Mouse (Mus musculus): Measurements from ENCODE around the gene Dpp6. TPM values are rescaled to one million over a fixed set of nuclear protein-coding genes. Genes with fewer than 3 reads are reported as not detected.
A peak's percentile ranks its signal among the peaks of the same experiment; 100 is the strongest.

Dpp6 gene
- total RNA-seq, 2 experiments from 2014 or later, result 203 to 213 TPM

DNA sequence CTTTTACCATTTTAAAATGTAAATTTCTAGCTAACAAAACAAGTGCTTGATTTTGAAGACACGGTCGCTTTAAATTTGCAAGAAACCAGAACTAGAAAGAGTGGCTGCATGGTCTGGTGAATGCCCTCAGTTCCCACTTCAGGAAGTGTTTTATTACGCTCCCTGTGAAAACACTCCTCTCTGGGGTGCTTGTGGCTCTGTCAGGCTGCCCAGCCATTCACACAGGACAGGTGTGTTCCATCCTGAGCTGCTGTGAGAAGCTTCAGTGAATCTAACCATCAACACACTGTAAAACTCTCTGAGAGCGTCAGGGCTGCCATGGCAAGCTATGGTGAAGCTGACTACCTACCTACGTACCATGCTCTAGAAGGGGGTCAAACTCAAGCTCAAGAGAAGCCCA, 841.2 kb downstream of the Dpp6 start:
- DNase-seq (ENCODE audit: low spot score in 2 of 2), result no peak

DNA sequence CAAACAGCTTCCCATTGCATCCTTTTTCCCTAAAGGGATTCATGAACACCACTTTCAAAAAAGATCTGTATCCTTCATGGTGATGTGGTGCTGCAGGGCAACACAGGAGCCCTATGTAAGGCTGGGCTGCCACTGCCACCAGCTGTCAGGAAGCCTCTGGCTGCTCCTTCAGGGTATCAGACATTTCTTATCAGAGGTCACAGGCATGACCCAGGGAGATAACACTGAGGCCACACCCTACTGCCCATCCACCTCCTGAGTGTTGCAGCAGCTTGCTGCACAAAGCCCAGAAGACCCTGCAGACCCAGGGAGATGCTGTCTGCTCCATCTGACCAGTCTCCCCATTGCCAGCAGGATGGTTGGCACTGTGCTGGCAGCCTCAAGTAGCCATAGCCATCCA, 841.6 kb downstream of the Dpp6 start:
- DNase-seq (ENCODE audit: low spot score in 2 of 2), result no peak

DNA sequence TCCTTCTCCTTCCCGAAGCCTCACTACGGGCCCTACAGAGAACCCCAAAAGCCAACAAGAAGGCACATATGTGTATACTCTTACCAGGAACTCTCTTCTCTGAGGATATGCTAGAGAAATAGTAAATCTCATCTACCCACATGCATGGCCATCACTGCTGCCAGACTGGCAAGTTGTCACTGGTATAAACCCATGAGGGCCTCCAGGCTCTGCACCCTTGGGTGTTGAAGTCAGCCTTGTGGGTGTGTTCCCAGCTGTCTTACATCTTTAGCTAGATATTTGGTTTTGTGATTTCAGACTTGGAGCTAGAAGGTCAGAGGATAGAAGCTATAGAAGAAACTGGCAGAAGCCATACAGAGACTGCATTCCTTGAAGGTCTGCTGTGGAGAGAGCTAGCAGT, 842.0 kb downstream of the Dpp6 start:
- DNase-seq (ENCODE audit: low spot score in 2 of 2), result no peak

DNA sequence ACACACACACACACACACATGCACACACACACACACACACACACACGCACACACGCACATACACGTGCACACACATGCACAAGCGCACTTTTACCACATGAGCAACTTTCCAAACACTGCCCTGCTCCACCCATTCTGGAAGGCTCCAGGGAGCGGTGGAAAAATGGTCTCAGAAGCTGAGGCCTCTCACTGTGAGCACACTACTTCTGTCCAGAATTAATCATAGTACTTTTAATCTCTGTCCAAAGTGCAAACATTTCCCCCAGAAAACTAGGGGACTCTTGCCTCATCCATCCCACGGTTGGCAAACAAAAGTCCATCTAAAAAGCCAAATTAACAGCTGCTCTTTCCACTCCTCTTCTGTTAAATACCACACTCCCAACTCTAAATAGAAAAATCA, 842.8 kb downstream of the Dpp6 start:
- no peak for DNase-seq (ENCODE audit: low spot score in 2 of 2)

DNA sequence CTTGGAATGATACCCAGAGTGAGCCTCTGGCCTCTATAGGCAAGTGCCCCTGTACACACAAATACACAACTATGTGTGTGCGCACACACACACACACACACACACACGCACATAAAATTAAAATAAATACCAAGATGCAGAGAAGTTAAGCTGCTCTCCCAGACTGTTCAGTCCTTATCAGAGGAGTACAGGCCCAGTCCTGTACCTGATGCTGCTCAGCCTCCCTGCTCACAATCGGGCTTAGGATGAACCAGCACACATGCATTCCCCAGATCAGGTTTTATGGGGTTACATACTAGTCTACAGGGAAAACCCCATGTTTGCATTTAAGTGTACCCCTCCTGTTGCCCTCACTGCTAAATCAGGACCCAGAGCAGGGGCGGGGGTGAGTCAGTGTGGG, 847.1 kb downstream of the Dpp6 start:
- DNase-seq (ENCODE audit: low spot score in 2 of 2), result no peak

DNA sequence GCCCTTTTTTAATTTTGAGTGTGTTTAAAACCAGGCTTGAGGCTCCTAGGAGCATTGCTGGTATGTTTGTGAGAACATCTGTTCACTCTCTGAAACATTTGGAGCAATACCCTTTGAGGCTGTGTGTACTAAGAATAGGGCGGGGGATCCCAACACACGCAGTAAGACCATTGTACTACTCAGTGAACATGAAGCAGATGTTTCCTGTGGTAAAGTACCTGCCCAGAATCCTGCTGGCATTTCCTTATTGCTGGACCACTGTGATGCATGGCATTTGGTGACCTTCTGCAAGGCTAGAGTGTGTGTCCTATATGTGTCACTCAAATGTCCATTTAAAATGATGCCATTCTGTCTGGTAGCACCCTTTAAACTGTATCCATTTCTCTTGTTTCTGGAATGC, 854.5 kb downstream of the Dpp6 start:
- DNase-seq (ENCODE audit: low spot score in 2 of 2), result no peak

DNA sequence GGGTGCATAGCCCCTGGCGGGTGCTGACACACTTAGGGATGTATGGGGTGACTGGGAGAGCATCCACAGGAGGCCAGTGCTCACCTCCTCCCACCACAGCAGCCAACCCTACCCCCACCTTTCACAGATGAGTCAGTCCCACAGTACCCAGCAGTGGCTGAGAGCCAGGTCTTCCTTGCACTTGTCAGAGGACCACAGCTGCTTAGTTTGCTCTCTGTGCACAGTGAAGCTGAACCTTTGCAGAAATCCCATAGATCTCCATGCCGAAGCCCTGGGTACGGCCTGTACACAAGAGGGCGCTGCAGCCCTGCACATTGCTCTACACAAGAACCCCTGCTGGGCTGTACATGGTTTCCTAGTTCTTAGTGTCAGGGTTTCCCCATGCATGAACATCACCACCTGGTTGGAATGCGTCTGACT, 860.3 kb downstream of the Dpp6 start:
- peak; percentile 47 to 68 for DNase-seq (ENCODE audit: low spot score in 2 of 2)

DNA sequence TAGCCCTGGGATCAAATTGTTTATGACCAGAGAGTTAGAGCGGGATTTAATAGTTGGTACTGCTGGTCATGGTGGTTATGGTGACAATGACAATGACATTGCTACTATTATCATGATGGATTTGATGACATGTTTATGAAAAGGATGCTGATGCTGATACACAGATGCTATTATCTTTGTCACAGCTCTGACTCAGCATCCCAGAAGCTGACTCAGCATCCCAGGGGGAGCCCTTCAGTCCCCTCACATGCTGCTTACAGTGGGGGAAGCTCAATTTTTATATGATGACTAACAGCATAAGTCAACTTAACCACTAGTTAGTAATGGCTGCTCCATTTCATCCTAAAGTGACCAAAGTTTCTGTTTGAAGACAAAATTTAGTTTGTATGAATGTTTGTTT, 862.1 kb downstream of the Dpp6 start:
- no peak for DNase-seq (ENCODE audit: low spot score in 2 of 2)

DNA sequence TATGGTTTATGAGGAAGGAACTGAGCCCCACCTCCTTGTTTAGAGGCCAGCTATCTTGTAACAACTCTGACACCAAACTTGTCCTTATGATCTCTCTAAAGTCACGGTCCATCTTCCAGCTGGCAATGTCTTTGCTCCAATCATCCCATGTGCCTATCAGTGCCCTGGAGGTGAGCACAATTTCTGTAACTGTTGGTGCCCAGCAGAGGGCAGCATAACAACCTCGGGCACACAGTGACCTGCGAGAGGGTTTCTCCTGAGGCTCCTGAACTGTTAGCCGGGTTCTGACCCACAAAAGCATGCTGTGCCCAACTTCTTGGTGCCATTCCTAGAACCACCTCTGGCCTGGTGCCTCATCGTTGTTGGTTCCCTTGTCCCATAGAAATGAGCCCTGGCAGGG, 863.5 kb downstream of the Dpp6 start:
- DNase-seq (ENCODE audit: low spot score in 2 of 2), result peak in 1 of 2 experiments; percentile 51

DNA sequence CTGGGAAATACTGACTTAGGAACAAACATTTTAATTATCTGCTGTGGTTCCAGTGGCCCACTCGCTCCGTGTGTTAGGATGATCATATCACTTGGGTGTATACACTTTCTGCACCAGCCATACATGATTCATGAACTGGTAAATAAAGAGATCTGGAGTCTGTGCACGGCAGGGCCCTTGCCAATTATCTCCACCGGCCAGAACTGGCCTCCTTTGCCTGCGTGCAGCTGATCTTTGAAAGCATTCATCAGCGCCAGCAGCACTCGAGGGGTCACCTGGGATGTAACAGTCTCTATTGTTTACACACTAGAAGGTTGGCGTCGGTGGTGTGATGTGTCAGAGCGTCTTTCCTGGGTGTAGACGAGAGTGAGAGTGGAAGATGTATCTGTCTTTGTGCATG, 868.2 kb downstream of the Dpp6 start:
- no peak for DNase-seq (ENCODE audit: low spot score in 2 of 2)

DNA sequence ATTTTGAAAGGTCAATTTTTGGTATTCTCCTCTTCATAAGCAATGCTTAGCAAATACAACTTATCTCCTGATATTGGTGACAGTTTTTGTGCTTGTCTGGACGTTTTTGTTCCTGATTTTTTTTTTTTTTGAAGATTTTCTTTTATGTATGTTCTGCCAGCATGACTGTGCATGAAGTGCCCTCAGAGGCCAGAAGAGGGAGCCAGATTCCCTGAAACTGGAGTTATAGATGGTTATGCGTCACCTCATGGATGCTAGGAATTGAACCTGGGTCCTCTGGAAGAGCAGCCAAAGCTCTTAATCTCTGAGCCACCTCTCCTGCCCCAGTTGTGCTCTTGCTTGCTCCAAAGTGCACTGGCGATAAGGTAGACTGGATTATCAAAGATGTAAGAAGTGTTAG, 868.9 kb downstream of the Dpp6 start:
- no peak for DNase-seq (ENCODE audit: low spot score in 2 of 2)

DNA sequence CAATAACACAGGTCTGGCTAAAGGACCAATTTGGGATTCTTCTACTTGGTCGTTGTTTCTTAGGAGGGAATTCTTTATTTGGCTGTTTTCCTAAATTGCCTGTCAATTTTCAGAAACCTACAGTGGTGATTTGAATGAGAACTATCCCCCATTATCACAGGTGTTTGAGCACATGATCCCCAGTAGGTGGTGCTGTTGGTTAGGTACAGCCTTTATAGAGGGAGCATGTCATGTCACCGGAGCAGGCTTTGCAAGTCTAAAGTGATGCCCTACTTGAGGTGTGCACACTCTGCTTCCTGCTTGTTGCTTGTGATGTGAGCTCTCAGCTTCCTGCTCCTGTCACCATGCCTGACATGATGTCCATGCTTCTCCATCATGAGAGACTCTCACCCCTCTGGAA, 870.3 kb downstream of the Dpp6 start:
- no peak for DNase-seq (ENCODE audit: low spot score in 2 of 2)

DNA sequence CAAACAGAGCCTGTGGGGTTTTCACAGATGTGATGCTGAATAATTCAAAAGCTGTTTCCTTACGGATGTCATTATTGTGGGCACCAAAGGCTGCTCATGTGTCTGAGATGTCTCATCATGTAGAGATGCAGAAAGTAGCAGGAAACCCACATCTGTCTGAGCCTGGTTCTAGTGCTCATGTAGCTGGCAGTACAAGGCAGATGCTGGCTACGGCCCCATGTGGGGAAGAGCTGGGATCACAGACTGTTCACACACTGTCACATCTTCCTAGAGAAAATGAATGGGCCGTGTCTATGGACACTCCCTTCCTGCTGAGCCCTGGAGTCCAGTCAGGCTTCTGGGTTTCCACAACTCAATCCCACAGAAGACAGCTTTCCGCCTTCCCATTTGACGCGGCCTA, 885.5 kb downstream of the Dpp6 start:
- DNase-seq (ENCODE audit: low spot score in 2 of 2), result no peak

DNA sequence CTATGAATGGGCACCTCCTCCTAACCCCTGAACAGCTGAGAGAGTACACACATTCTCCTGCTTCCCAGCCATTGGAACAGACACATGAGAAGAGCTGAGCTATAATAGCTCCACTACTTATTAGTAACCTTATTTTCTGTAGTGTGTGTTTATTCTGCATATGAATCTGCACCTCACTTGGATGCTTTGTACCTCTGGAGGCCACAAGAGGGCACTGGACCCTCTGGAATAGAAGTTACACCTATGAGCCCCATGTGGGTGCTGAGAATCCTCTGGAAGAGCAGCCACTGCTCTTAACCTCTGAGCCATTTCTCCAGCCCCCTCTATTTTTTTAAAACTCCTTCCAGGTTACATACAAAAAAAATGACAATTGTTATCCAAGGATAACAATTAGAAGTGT, 888.0 kb downstream of the Dpp6 start:
- DNase-seq (ENCODE audit: low spot score in 2 of 2), result no peak

DNA sequence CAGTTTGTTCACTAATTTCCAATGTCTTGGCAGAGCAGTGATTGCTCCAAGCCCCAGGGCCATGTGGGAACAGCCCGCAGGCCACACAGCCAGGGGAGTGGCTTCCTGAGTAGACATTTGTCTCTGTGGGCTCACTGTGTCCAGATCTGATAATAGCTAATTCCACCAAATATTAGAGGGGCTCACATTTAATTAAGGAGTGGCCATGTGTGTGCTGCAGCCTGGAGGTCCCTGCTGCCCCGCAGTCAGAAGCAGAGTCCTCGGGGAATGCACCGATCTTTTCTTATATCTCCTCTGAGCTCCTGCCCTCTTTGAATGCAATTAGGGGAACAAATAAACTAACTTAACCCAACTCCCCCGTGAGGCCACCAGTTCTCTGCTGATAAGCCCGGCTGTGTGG, 889.5 kb downstream of the Dpp6 start:
- no peak for DNase-seq (ENCODE audit: low spot score in 2 of 2)

DNA sequence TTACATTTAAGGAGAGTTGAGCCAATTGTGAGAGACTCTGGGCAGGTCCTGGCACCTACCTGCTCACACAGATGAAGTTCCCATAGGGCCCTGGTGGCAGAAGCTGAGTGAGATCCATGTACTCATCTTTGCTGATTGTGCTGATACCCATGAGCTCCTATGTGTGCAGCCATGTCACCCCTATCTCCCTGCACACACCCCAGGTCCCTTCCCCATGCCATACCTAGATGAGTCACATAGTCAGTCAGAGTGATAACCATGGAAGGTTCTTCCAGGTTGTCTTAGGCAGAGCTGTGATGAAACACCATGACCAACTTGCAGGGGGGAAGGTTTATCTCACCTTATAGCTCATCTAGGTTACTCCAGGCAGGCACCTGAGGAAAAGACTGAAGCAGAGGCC, 890.3 kb downstream of the Dpp6 start:
- no peak for DNase-seq (ENCODE audit: low spot score in 2 of 2)

DNA sequence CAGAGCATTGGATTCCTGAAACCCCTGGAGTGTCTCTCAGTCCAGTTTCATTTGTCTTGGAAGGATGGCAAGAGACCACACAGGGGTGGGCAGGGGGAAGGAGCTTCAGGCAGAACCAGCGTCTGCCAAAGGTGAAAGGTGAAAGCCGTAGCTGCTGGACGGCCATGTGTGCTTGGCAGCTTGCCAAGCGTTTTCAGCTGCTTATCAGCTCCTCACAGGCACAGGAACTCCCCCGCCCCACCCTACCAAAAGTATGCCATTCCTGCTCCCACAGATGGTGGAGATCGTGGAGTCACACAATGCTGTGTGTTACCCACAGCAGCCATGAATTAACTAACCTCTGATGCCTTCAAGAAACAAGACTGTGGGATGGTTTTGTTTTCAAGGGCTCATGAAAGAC, 891.2 kb downstream of the Dpp6 start:
- DNase-seq (ENCODE audit: low spot score in 2 of 2), result no peak

DNA sequence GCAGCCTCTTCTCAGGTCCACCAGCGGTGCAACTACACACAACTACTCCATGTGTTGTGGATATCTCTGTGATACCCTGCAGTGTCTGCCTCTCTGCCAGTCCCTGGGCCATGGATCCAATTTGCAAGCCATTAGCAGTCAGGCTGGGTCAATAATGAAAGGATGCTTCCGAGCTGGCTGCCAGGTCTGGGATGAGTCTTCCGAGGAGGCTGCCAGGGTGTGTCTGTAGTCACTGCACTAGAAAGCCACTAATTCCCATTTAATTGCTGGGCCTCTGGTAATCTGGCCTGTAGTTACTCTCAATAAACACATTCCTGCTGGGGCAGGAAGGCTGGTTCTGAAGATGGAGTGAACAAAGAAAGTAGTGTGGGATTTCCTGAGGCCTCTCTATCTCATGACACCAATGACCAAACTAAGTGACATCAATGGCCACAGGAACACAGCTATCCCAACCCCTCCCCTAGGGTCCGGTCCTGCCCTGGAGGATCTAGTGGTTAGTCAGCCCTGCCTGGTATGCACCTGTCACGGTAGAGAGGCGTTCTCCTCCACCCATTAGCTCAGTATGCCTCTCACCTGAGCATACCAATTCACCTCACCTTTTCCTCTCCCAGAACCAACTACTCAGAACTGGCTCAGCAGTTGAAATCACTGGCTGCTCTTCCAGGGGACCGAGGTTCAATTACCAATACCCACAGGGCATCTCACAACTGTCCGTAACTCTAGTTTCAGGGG, 894.6 kb downstream of the Dpp6 start:
- no peak for DNase-seq (ENCODE audit: low spot score in 2 of 2)

DNA sequence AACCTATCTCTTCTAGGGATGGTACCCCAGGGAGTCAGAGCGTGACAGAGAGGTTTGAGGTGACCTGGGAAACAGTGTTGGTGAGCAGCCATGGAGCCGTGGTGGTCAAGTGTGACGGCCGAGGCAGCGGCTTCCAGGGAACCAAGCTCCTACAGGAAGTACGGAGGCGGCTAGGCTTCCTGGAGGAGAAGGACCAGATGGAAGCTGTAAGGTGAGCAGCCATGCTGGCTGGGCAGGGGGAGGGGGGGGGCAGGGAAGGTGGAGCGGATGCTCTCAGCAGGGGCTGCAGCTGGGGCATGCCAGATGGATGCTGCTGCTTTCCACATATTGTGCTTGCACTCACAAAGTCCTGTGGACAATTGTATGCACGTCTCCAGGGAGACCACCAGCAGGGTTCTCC, 897.4 kb downstream of the Dpp6 start:
- DNase-seq (ENCODE audit: low spot score in 2 of 2), result no peak

DNA sequence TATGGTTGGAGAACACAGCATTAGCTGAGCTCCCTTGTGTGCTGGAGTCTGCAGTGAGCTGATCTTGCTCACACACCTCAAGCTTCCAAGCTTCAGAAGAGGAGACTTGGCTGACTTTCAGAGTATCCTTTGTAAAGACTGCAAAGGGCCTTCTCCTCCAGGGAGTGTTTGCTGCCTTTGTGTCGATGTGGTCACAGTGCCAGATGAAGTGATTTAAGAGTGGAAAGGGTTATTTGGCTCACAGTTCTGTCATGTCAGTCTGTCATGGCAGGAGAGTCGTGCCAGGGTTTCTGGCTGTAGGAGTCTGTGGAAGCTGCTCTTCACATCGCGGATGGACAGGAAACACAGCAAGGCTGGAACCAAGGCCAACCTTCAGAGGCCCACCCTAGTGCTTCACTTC, 899.0 kb downstream of the Dpp6 start:
- DNase-seq (ENCODE audit: low spot score in 2 of 2), result peak in 1 of 2 experiments; percentile 34

DNA sequence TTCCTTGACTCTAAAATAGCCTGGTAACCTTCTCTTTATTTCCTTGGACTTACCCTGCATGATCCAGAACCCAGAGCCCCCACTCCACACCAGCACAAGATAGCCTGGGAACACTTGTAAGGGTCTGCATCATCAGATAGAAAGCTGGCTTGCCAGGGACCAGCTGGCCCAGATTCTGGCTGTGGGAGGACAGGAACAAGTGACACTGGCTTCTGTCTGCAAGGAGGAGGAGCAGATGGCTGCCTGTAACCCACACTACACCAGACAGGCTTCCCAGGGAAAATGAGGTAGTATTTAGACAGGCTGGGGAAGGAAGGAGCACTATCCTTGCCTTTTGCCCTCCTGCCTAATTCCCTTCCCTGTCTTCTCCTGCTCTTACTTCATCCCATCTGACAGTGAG, 900.3 kb downstream of the Dpp6 start:
- peak in 1 of 2 experiments; percentile 26 for DNase-seq (ENCODE audit: low spot score in 2 of 2)

DNA sequence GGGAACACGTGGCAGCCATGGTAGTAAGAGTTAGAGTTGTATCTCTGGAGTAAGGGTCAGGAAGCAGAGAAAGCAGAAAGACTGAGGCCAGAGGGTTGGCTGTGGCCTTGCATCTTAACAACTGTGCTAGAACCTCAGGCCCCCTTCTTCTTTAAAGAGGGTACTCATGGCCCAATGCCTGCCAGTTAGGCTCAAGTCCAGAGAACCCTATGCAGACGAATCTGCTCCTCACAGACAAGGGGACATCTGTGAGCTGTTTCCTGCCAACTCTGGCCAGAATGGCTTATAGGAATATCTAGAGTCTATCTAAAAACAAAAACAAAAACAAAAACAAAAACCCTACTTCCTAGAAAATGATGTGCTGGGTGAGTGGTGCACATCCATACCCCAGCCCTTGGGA, 902.3 kb downstream of the Dpp6 start:
- no peak for DNase-seq (ENCODE audit: low spot score in 2 of 2)

DNA sequence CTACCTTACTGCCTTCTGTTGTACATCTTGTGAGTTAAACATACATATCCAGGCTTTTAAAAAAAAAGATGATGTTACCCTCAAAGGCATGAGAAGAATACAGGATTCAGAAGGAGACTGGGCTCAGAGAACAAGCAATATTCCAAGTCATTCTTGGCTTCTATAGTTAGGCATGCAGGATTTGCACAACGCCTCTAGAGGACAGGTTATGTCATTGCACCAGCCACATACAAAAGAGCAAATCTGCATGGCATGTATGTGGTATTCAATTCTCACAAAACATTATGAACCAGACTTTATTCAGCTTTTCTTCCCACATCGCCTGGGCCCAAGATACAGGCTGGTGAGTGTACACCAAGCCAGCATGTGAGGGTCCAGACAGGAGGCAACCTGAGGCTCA, 907.5 kb downstream of the Dpp6 start:
- no peak for DNase-seq (ENCODE audit: low spot score in 2 of 2)

DNA sequence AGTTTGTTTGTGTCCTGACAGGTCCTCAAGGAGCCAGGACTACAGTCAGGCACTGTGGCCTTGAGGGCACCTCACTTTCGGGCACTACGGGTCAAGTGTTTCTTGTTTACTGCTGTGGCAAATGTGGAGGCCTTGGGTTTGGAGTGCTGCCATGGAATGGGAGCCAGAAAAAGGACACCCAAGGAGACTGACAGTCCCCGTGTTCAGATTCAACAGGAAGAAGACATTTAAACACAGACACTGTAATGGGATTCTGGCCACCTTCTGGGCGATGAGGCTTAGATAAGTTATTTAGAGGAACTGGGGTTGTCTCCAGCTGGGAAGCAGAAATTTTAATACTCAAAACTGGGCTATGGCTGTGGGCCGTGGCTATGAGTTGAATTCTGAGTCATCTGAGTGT, 913.7 kb downstream of the Dpp6 start:
- DNase-seq (ENCODE audit: low spot score in 2 of 2), result peak in 1 of 2 experiments; percentile 28

Data from layer of hippocampus, postnatal 10 days (tissue).